Comparison of ENCODE assay signal across 8 mouse cellular contexts in the genomic region with DNA sequence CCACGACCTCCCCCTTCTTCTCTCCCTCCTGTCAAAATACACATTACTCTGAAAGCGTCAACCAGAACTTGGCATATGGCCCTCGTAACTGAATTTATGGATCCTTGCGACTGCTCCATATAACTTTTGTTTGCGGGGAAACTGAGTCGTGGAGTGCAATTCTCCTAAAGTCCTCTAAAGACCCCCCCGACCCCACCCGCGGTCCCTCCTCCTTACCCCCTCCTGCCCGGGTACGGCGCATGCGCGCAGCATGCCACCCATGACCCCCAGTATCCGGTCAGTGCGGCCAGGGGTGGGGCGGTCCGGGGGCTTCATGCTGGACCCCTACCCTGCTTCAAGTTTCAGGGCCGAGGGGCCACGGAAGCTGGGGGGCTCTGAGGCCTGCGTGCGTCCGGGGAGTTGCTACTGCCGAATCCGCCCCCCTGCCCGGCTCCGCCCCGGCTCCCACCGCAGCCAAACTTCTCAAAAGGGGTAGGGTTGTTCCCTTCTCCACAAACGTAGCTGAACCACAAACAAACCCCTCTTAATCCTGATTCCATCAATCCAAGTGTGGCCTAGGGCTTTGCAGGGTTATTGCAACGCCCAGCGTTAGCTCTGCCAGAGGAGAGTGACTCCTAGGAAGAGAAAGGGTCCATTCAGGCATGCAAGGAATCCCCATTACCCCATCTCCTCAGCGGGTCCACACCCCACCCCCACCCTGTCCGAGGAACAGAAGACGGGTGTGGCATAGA. TPM values are rescaled to one million over a fixed set of nuclear protein-coding genes. Genes with fewer than 3 reads are reported as not detected.
DNase-seq lines count a peak whose midpoint lies in the region; ATAC-seq lines count a peak whose summit lies in the region.

A gene (minus strand): TSS at position 433 of the 731 bp plus-strand sequence.

- H3K9me3 ChIP-seq in megakaryocyte, embryonic 14.5 days = peaks cover 11% of the 10 kb centered on the region
- H3K9me3 ChIP-seq in embryonic facial prominence, embryonic 10.5 days = no peaks in the 10 kb centered on the region

- peak within 1 kb of the TSS; percentile 90 for H3K4me3 ChIP-seq in megakaryocyte, embryonic 14.5 days (replicated peaks)
- H3K4me3 ChIP-seq in embryonic facial prominence, embryonic 10.5 days = peak within 1 kb of the TSS; percentile 90

- H3K27me3 ChIP-seq in megakaryocyte, embryonic 14.5 days (replicated peaks) = peaks cover 58% of the 10 kb centered on the region
- peaks cover 7% of the 10 kb centered on the region for H3K27me3 ChIP-seq in embryonic facial prominence, embryonic 10.5 days (replicated peaks; ENCODE audit: low read depth, poor library complexity, severe bottlenecking)

- WGBS in embryonic facial prominence, embryonic 10.5 days = 1% methylated on average over 35 of the region's 35 CpGs

- no peak for ATAC-seq in megakaryocyte, adult 5-6 weeks (ENCODE audit: poor library complexity, severe bottlenecking)

- H3K4me1 ChIP-seq in megakaryocyte, embryonic 14.5 days = peaks cover 29% of the 10 kb centered on the region
- peaks cover 79% of the 10 kb centered on the region for H3K4me1 ChIP-seq in embryonic facial prominence, embryonic 10.5 days

- peak within 1 kb of the TSS; percentile 97 for H3K27ac ChIP-seq in embryonic facial prominence, embryonic 10.5 days (replicated peaks)

- H3K36me3 ChIP-seq in megakaryocyte, embryonic 14.5 days (replicated peaks; ENCODE audit: low read length) = peaks cover 25% of the 10 kb centered on the region
- peaks cover 54% of the 10 kb centered on the region for H3K36me3 ChIP-seq in embryonic facial prominence, embryonic 10.5 days (replicated peaks)

- peak; percentile 77 for DNase-seq in embryonic facial prominence, embryonic 10.5 days (ENCODE audit: low spot score)
- peak; percentile 79 to 81 for DNase-seq in heart, adult 9 months (ENCODE audit: low spot score in 2 of 2)
- peak; percentile 80 for DNase-seq in kidney, postnatal 10 days
- DNase-seq in lung, adult 18-20 months = peak; percentile 43 to 51
- peak; percentile 53 for DNase-seq in ovary, postnatal 14 days (ENCODE audit: low spot score)
- no peak for DNase-seq in spleen, adult 18-20 months

RNA-seq across cellular contexts. Expression of the gene that starts here (rescaled TPM):
- polyA plus RNA-seq in megakaryocyte, embryonic 14.5 days (2012; ENCODE audit: insufficient read depth, low replicate concordance) = not detected in 2 replicates
- total RNA-seq in megakaryocyte, adult 5-6 weeks (2015) = 0.16 TPM in 1 of 2 replicates, not detected in the other
- total RNA-seq in megakaryocyte, adult 5-6 weeks (2017) = 0.41 and 1.0 TPM in 2 replicates
- polyA plus RNA-seq in embryonic facial prominence, embryonic 10.5 days (2016; fragmentation: Nextera tagmentation; extraction: Ambion mirVana) = 26.9 and 29.6 TPM in 2 replicates

Comparison
In these comparisons a context has a peak if more than half of its experiments do, and no peak if none do; other contexts are left out.
1. RNA of the gene that starts here (polyA plus RNA-seq): 26.9 to 29.6 TPM in embryonic facial prominence, embryonic 10.5 days; not detected in megakaryocyte, embryonic 14.5 days; every median in the first group is over 10 times any median in the second.
2. DNase-seq: peak in embryonic facial prominence, embryonic 10.5 days (single experiment), heart, adult 9 months (2 of 2), kidney, postnatal 10 days (single experiment), lung, adult 18-20 months (2 of 2) and ovary, postnatal 14 days (single experiment); none in spleen, adult 18-20 months (0 of 2).